Mouse (Mus musculus) gastrocnemius, postnatal 25 days (tissue): Measurements from ENCODE around the gene Fbxw4. TPM values are rescaled to one million over a fixed set of nuclear protein-coding genes. Genes with fewer than 3 reads are reported as not detected.

Experiments
- DNase-seq: peaks from one replicate; pipeline ENCODE4 v3.0.0; 2022
- total RNA-seq, 2 experiments: library from RNA; stranded (reverse); gene quantifications; 1 replicate in 1 of 2; 2 replicates in 1 of 2; pipeline ENCODE4 v1.2.3; 2021

Fbxw4 gene
- total RNA-seq, 2 experiments from 2014 or later = 20.4 to 23.7 TPM

DNA sequence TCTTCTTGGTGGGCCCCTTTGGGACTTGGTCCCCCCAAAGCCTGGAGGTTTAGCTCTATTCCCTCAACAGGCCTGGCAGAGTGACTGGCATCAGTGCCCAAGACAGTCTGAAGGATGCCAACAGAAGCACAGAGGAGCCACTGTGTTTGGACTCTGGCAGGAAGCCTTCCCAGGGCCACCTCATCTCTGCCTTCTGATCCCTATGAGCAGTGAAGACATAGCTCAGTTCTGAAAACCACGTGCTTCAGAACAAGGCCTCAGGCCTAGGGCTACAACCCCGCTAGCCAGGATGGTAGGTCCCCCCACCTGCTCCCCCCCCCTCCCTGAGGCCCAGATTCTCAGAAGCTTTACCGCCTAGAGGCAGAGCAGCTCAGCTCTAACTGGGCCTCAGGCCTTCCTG, 45.2 kb downstream of the Fbxw4 start:
- DNase-seq = no peak

DNA sequence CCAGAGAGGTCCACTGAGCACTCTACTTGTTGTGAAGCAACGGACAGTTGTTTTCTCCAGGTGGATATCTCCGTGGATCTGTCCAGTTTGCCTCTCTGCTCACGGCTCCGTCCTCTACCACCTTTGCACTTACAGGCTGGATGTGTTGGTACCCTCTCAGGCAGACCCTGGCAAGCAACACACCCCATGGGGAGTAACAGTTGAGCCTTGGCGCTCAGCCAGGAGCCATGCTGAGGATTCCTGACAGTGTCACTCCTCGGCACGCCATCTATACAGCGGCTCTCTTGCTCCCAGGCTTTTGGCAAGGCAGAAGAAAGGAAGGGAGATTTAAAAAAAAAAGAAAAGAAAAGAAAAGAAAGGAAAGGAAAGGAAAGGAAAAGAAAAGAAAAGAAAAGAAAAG, 45.7 kb downstream of the Fbxw4 start:
- no peak for DNase-seq

DNA sequence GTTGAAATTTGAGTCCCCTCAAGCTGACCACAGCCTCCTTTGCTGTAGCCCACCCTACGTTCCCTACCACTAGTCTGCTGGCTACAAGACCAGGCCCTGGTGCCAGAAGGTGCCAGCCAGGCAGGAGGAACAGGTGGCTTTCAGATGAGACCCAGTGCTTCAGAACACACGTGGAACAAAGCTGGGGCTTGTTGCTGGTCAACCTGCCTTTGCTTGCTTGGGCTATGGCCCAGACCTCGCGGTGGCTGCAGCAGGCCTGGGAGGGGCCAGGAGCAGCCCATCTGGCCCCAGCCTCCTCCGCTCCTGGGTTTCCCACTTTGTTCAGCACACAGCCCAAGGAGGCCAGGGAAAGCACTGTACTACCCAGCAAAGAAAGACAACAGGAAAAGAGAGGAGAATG, 49.3 kb downstream of the Fbxw4 start:
- no peak for DNase-seq

DNA sequence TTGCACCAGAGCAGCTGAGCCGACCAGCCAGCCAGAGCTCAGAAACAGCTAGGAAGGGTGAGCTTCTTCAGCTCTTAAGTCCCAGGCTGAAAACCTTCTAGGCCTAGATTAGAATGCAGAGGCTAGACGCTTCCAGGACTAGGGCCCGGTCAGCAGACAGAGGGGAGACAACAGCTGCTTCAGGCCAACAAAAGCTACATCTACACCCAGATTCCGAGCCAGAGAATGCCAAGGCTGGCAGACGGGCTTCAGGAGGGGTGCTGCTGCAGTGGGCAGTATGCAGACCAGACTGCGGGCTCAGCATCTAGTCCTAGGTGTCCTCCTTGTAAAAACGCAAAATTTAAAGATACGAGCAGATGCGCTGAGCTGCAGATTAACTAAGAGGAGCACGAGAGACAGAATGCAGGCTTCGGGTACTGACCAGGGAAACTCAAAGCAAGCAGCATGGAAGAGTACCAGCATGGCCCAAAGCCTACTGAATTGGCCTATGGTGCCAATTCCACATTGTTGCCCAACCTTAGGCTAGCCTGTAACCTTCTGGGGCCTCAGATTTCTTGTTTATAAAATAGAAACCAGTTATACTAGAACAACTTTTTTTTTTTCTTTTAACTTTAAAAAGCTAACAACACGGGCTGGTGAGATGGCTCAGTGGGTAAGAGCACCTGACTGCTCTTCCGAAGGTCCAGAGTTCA, 51.3 kb downstream of the Fbxw4 start:
- no peak for DNase-seq

DNA sequence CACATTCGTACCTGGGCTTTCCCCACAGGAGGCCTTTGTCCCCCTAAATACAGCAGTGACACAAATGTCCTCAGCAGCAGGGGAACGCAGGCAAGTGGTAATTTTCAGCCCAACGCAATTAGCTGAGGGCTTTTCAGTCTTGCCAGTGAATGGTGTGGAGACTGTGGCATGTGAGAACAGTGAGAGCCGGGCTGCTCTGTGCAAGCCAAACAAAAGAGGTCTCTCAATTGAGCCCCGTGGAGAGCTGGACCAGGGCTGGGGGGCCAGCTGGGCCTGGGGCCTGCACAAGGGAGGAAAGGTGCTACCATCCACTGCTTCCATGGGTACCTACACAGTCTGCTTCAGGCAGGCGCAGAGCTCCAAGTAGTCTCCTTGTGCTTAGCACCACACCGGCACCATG, 52.6 kb downstream of the Fbxw4 start:
- DNase-seq = no peak

DNA sequence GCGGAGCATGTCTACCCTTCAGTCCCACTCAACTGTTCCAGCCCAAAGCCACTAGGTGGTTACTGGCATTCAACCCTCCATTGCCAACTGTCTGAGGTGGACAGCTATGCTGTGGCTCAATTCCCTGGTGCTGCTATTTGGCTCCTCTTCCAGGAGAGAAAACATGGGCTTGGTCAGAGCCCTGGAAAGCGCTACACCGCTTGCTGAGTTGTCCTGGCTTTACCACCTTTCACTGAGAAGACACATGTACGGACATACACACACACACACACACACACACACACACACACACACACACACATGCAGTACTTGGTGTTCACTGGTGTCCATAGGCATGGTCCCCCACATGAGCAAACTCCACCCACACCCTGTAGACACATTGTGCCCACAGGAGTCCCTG, 53.4 kb downstream of the Fbxw4 start:
- DNase-seq = no peak

DNA sequence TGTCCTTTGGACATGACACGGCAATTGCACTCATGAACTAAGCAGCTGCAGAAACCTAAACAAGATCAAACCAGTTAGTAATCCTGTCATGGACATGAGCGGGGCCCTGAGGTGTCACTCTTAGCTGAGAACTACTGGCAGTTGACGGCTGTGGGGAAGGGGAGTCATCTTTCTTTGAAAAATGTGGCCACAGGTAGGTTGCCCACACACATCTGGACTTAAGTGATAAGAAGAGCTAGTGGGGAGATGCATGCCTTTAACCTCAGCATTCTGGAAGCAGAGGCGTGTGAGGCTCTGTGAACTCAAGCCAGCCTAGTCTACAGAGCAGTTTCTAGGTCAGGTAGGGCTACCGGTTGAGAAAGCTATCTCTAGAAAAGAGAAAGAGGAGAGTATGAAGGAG, 57.5 kb downstream of the Fbxw4 start:
- DNase-seq = no peak

DNA sequence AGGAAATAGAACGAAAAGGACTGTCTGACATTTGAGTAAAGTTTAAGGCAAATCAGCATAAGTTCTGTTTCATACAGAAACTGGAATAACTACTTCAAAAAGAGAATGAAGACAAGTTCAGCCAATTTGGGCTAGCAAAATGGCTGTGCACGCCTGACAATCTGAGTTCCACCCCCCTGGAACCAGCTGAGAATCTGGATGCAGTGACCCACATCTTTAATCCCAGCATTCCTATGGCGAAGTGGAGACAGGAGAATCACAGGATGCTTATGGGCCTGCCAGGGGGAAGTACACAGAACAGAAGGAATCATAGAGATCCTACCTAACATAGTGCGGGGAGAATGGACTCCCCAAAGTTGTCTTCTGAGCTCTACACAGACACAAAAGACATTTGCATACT, 63.0 kb downstream of the Fbxw4 start:
- DNase-seq = no peak

DNA sequence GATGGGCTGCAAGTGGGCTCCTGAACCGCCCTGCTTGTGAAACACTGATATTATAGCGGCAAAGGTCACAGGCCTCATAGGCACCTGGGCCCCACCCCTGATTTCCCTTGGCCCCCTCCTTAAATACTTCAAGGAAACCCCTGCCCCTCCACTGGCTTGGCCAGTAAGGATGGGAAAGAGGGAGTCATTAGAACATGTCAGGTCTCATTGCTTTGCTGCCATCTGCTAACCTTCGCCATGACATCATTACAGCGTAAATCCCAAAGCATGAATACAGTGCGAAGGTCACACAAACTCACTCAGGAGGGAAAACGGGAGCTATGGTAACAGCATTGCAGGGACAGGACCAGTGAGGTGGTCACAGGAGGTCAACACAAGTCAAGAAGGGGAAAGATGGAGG, 63.7 kb downstream of the Fbxw4 start:
- no peak for DNase-seq

DNA sequence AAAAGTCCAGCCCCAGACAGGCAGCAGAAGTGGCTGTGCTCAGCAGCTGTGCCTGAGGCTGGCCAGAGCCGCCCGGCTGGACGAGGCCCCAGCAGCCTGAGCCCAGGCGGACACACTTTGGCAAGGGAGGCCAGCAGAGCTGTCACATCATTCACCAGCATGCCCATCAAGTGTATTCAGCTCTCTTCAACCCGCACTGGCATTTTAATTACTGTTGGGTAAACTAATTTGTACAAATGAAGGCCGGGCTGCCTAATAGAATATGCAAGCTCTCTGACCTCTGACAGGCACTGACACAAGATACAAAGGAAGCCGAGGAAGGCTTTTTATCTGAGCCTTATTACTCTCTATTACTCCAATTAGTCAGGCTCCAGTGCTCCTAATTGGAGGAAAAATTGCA, 64.1 kb downstream of the Fbxw4 start:
- DNase-seq = peak; percentile 65

DNA sequence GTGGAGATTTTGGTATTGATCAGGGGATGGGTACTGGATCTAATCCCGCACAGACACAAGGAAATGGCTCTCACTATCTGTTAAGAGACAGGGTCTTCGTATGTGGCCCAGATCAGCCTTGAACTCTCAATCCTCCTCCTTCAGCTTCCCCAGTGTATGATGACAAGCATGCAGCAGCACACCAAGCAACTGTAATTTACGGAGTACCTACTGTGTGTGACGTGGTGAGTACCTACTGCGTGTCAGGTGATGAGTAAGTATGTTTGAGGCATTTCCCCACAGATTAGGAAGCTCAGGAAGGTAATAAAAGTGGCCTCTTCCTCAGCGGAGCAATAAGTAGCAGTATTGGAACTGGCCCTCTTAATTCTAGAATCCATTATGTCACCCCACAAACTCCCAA, 64.6 kb downstream of the Fbxw4 start:
- DNase-seq = no peak

DNA sequence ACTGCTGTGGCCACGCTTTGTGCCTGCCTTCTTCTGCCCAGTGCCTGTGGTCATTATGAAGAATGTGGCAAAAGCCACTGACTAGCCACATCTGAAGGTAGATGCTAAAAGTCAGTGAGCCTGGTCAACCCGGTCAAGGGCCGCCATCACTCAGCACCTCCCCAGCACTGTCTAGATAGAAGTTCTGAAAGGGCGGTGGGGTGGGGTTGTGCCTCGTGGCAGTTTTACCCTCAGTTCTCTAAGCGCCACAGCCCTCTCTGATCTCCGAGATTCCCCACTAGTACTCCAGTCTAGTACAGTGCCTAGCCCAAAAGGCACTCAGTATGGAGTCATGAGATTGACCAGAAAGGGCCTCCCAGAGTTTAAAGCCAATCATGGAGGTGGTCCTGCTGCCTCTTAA, 66.0 kb downstream of the Fbxw4 start:
- DNase-seq = no peak

DNA sequence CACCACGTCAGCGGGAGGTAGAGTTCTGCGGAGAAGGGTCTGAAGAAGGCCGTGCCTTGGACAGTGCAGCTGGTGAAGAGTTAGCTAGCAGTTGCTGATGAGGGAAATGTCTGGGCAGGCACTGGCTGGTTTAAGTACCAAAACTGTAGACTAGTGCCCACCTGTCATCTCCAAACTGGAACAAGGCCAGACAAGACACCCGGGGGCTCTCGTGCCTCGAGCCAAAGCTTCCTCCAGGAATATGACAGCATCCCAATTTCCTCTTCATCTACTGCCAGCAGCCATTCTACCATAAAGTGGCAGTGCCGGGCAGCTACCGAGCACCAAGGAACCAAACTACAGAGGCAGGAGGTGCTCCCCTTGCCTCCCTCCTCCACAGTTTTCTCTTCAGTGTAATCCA, 67.2 kb downstream of the Fbxw4 start:
- no peak for DNase-seq

DNA sequence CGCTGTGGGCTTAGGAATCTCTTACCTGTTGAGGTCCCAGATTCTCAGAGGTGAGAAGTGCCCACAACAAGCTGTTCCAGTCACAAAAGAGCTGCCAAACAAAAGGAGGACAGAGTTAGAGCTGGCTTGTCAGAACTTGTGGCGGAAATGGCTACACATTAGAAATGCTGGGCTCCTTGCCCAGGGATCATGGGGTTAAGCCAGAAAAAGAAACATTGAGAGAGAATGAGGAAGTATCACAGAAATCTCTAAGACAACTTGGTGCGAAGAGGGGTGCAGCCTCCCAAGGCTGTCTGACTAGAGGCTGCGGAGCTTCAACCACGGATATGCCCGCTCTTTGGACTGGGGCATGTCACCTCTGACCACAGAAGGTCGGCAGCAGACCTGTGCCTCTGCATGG, 68.4 kb downstream of the Fbxw4 start:
- no peak for DNase-seq

DNA sequence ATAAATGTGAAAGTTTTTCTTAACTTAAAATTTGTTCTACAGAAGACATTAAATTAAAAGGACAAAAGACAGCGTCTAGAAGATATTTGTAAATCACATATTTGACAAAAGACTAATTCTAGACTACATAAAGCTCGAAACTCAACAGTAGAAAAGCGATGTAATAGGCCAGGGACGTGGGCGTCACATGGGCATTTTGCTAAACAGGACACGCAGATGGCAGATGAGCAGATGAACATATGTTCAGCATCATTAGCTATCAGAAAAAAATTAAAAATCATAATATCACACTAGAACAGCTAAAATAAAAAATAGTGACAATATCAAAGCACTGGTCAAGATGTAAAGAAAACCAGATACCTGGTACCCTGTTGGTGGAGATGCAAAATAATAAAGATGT, 70.4 kb downstream of the Fbxw4 start:
- no peak for DNase-seq

DNA sequence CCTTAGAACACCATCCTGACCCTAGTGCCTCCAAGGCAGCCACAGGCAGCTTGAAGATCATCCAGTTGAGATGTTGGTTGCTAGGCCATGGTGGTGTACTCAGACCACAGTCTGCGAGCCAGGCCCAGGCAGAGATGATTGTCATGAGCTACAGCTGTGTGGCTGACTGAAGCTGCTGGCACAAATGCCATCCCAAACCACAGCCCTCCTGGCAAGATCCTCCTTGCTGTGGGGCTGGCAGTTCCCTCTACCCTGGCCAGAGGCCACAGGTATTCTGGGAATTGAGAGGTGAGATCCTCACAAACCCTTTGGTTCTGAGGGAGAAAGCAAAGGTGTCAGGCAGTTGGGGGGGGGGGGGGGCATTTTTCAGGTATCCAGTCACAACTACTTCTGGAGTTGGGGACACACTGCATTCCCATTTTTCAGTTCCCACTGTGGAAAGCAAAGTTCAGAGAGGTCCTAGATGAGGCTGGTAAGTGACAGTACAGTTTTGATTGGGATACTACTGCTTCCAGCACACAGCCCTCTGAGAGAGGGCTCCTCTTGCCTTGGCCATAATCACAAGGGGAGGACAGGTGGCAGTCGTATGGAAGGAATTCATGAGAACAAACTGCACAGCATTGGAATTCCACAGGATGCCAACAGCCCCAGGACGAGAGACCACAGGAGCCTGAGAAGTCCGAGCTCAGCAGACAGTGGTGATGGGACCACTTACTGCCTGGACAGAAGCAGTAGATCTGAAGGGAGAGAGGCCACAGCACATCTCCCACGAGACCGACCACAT, 72.4 kb downstream of the Fbxw4 start:
- DNase-seq = peak; percentile 32

DNA sequence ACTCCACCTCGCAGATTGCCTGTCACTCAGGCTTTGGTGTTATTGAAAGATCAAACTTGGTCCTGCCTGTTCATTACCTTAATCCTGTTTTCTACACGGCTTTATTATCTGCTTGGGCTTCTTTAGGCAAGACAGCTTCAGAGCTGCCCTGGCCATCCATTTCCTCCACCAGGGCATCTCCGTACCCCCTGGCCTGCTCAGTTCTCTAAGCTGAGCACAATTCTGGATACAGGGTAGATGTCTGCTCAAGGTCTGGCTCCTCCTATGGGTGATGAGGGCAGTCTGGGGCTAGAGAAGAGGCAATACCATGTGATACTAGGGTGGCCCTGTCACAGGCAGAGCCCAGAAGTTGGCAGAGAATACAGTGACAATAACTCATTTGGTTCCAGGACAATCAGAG, 73.3 kb downstream of the Fbxw4 start:
- no peak for DNase-seq

DNA sequence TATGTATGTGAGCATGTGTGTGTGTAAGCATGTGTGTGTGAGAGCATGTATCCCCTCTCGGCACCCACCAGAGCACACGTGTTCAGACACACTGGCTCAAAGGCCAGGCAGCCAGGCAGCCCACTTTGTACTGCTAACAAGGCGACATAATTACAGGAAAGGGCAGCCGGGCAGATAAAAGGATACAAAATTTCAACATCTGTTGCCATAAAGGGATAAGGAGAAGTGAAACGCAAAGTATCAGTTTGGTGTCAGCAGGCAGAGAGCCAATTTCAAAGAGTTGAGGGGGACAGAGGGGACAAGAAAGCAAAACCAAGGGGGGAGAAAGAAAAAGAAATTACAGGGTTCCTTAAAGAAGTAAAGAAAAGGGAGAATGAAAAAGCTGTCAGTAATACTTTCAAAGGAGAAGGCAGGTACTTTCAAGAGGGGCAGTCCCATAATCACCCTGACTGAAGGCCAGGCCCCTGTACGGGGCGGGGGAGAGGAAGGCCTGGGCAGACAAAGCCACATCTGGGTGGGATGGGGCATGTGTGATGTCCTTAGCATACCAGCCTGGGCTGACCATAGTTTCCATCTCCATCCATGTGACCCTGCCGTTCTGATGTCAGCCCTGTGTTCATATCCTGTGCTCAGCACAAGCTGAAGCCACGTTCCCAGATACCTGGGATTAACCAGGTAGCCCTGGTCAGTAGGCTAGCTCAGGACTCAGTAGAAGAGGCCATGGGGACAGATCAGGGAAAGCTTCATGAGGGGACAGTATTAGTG, 75.1 kb downstream of the Fbxw4 start:
- DNase-seq = no peak

DNA sequence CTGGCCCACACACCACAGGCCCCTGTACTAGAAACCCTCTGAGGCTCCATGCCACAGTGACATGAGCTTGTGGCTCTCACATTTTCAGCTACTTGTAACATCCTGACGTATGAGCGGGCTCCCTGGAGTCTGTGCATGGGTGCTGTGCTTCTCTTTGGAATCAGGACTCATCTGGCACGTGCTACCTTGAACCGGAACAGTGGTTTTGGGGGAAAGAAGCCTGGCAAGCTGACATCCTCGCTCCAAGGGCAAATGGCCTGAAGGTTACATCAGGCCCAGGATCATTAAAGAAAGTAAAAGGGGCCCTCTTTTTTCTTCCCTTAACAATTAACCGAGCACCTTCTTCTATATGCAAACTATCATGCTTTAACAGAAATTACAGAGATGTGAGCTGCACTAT, 77.0 kb downstream of the Fbxw4 start:
- DNase-seq = no peak

DNA sequence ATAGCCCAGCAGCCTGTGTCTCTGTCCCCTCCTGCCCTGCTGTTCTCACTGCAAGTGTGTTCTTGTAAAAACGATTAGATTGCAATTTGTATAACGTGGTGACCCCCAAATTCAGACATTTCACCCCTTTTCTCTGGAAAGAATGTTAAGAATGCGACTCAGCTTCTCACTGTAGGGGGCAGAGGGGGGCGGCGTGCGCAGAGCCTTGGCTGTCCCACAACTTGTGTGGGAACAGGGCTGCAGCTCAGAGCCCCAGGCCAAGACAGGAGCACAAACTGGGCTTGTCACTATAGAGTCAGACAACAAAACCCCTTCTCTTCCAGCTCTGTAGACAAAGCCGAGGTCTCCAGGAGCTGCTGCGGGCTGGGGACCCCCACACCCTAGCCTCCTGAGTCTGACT, 78.0 kb downstream of the Fbxw4 start:
- DNase-seq = no peak

DNA sequence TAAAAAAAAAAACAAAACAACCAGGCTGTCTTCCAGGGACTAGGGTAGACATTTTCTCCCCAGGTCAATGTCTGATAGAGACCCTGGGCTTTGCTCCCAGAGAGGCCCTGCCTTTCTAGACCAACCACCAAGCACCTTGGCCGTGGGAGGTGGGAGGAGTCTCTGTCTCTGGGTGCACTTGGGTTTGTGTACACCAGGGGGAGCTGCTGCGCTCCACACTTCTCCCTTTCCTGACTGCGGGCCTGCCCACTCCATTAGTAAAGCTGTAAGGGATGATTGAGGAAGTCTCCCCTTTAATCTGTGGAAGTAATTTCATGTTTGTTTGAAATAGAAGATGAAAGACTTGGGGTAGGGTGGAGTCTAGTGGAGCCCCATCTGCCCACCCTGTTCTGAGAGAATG, 78.9 kb downstream of the Fbxw4 start:
- no peak for DNase-seq

DNA sequence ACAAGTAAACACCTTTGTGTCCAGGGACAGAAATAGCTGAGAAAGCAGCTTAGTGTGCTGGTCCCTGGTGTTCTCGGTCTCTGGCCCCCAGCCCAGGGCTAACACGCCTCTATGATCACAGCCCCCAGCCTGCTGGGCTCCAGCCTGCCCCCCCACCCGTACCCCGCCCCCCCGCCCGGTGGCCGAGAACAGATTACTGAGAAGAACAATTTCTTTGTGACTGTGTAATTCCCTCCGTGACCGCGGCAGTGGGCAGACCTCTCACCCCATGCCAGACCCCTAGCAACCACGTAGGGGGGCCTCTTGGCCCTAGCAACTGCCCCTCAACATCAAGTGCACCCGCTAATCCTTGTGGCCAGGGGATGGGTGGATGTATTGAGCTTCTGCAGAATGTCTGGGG, 79.9 kb downstream of the Fbxw4 start:
- DNase-seq = no peak

DNA sequence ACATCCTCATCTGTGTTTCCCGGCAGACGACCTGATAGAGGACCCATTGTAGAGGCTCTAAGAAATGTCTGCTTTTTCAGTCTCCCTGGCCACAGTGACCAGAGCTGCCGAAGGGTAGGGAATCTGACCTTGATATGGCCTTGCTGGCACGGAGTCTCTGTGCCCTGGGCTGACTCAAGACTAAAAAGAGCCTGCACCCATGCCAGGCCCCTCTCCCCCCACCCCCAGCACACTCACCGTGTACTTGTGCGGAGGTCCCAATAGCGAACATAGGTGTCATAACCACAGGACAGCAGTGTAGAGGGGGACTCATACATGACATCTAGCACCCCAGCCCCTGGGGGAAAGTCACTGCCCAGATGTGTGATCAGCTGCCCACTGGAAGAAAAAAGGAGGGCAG, 80.7 kb downstream of the Fbxw4 start:
- DNase-seq = no peak
